Mouse (Mus musculus) right cerebral cortex, postnatal 10 days (tissue): ENCODE results near the gene Epx.

Experiments used
- DNase-seq, 2 experiments: peaks; one replicate each; pipeline ENCODE4 v3.0.0; 2021; ENCODE audit warnings: low spot score in 2 of 2

Gene Epx

GRCm38 (mm10) chr11:87840676-87841075, 34.7 kb downstream of the Epx start:
- no peak for DNase-seq

- no peak for DNase-seq
Observed at GRCm38 (mm10) chr11:87828239-87828900, 47.0 kb downstream of the Epx start, which contains the start of gene Lpo. TSS of gene Lpo (minus strand) at chr11:87828289.

GRCm38 (mm10) chr11:87821502-87821901, 53.8 kb downstream of the Epx start:
- DNase-seq = no peak

DNA sequence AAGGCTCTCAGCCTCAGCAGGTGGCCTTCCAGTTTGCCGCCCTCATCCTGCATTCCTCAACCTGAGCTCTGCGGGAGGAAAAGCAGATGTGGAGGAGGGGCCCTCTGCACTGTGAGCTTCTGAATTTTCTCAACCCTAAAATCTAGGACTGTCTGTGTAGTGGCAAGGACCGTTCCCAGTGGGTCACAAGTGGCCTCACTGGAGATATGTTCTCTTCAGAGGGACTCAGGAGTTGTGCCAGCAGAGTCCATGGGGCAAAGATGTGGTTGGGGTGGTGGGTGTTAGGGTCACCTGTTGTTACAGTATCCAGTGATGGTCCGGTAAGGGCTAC, 57.9 kb downstream of the Epx start:
- no peak for DNase-seq

GRCm38 (mm10) chr11:87816707-87817442, 58.5 kb downstream of the Epx start:
- DNase-seq = peak; percentile 42 to 59

DNA sequence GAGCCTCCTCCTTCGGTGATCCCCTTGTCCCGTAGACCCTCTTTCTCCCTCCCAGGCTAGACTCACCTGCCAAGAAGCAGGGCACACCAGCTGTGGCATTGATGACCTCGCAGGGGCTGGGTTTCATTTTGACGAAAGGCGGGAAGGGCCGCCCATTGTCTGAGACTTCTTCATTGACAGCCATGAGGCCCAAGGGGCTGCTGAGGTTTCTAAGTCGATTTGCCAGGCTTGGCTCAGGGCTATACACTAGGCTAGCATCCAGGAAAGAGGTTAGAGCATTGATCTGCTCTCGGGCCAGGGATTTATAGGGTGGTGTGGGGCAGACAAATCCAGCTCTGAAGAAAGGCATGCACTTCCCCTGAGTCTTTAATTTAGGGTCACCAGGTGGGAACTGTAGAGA, 60.5 kb downstream of the Epx start:
- no peak for DNase-seq
